Mouse (Mus musculus): ENCODE measurements at regions not wholly inside any gene's neighbourhood (a gene's known extent, or its start where the extent isn't known, plus 50 kb on each side); places are given as distances from the start of the nearest gene placed in this dataset.

DNA sequence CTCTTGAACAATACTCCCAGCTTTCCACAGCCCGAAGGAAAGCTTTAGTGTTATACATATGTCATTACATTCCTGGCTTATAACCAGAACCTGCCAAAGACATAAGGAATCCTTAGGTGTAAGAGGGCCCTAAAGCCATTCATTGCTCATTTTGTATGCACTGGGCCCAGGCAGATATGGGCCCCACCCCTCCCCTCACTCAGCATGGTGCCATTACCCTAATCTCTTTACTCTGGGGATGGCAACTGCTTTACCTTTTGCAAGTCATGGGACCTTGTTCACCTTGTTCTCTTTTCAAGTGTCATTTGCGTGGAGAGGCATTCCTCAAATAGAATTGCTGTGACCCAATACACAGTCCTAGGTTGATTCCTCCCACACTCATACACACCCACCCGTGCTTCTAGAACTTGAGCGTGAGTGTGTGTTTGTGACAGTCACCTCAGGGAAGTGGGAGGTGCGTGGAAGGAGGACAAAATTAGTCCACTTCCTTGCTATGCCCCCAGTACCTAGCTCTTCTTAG is 419.5 kb upstream of the Cdh4 start:
- no peak overlapping the region for H3K9ac ChIP-seq
- H3K4me3 ChIP-seq (ENCODE audit: low read depth, low read length) = no peak overlapping the region
- no peaks in the 10 kb centered on the region for H3K9me3 ChIP-seq (ENCODE audit: low read depth, low read length)
- no peak overlapping the region for H3K4me2 ChIP-seq
- TF ChIP-seq CTCF (IDR thresholded peaks at IDR 0.05; ENCODE audit: low read depth) = no peak
- no peaks in the 10 kb centered on the region for H3K36me3 ChIP-seq (ENCODE audit: insufficient read depth)
- H3K27ac ChIP-seq (ENCODE audit: low read depth) = no peak overlapping the region
- DNase-seq (no peak), ATAC-seq (ENCODE audit: insufficient read depth) (no peak)
- WGBS = 65% methylated on average over 5 of the region's 5 CpGs
- H3K4me1 ChIP-seq (ENCODE audit: insufficient read depth) = no peaks in the 10 kb centered on the region
- H3K27me3 ChIP-seq (ENCODE audit: insufficient read depth, low read length) = no peaks in the 10 kb centered on the region

DNA sequence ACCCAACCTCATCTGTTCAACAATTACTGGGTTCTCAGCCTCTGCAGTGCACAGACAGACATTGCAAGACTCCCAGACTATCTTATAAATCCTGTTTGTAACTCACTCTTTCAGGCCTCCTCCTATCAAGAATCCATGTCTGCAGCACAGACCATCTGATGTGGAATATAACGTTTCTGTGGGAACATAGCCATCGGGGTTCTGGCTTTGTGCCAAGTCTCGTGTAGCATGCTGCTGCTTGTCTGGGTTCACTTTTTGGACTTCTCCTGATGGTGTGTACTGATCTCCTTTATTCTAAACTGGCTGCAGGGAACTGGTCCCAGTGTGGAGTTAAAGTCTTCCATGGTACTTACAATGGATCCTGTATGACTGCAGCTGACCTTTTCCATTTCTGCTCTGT is 418.0 kb upstream of the Cdh4 start:
- no peaks in the 10 kb centered on the region for H3K4me1 ChIP-seq (ENCODE audit: insufficient read depth)
- WGBS = 28% methylated on average over 3 of the region's 3 CpGs
- no peak overlapping the region for H3K27ac ChIP-seq (ENCODE audit: low read depth)
- no peaks in the 10 kb centered on the region for H3K36me3 ChIP-seq (ENCODE audit: insufficient read depth)
- no peak overlapping the region for H3K9ac ChIP-seq
- DNase-seq = peak; percentile 74
- H3K9me3 ChIP-seq (ENCODE audit: low read depth, low read length) = no peaks in the 10 kb centered on the region
- no peak overlapping the region for H3K4me3 ChIP-seq (ENCODE audit: low read depth, low read length)
- no peak for TF ChIP-seq CTCF (IDR thresholded peaks at IDR 0.05; ENCODE audit: low read depth)
- peak; percentile 28; the same call in 1 of the 2 replicates for ATAC-seq (ENCODE audit: insufficient read depth)
- no peak overlapping the region for H3K4me2 ChIP-seq
- H3K27me3 ChIP-seq (ENCODE audit: insufficient read depth, low read length) = no peaks in the 10 kb centered on the region

DNA sequence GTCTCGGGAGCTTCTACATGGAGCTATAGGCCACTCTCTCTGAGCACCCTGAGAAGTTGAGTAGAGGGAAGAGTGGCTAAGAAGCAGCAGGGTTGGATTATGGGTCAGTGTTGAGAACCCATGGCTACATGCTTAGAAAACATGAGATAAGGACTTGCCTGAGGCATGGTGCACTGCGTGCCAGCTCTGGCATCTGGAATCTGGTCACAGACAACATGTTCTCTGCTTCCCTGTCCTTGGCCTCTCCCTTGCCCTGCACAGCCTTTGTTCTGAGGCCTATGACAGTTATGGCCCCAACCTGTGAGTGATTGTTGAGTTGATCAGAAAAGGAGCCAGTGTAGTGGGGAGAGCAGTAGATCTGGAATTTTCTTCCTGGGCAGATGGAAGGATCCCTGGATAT is 409.1 kb upstream of the Cdh4 start:
- 76% methylated on average over 2 of the region's 2 CpGs for WGBS
- DNase-seq = no peak
- TF ChIP-seq CTCF (IDR thresholded peaks at IDR 0.05; ENCODE audit: low read depth) = no peak

DNA sequence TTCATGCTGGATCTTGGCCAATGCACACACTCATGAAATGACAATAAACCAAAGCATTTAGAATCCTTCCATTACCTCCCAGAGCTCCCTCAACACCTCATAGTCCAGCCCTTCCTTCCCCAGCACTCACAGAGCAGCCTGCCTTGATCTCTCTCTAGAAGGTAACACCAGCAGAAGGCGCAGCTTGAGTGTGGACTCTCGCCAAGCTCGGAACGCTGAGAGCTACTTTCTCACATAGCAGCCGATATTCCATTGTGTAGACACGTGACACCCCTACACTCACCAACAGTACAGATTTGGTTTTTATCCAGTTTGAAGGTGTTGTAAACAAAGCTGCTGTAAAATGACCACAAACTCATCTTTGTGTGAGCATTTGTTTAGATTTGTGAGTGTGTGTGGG is 406.8 kb upstream of the Cdh4 start:
- DNase-seq = peak; percentile 35
- Histone ChIP-seq H3K4me3 (ENCODE audit: low read depth, low read length) (no peak overlapping the region), H3K27ac (ENCODE audit: low read depth) (no peak overlapping the region), H3K36me3 (ENCODE audit: insufficient read depth) (no peaks in the 10 kb centered on the region), H3K4me2 (no peak overlapping the region), H3K9ac (no peak overlapping the region), H3K4me1 (ENCODE audit: insufficient read depth) (no peaks in the 10 kb centered on the region), H3K27me3 (ENCODE audit: insufficient read depth, low read length) (no peaks in the 10 kb centered on the region), H3K9me3 (ENCODE audit: low read depth, low read length) (no peaks in the 10 kb centered on the region)
- 37% methylated on average over 6 of the region's 6 CpGs for WGBS
- ATAC-seq (ENCODE audit: insufficient read depth) = no peak
- TF ChIP-seq CTCF (IDR thresholded peaks at IDR 0.05; ENCODE audit: low read depth) = no peak

More for the DNA sequence above, 409.1 kb upstream of the Cdh4 start:
- H3K9ac ChIP-seq = no peak overlapping the region
- H3K4me1 ChIP-seq (ENCODE audit: insufficient read depth) = no peaks in the 10 kb centered on the region
- no peaks in the 10 kb centered on the region for H3K9me3 ChIP-seq (ENCODE audit: low read depth, low read length)
- H3K4me2 ChIP-seq = no peak overlapping the region
- no peak for ATAC-seq (ENCODE audit: insufficient read depth)
- no peaks in the 10 kb centered on the region for H3K36me3 ChIP-seq (ENCODE audit: insufficient read depth)
- no peak overlapping the region for H3K27ac ChIP-seq (ENCODE audit: low read depth)
- H3K4me3 ChIP-seq (ENCODE audit: low read depth, low read length) = no peak overlapping the region
- no peaks in the 10 kb centered on the region for H3K27me3 ChIP-seq (ENCODE audit: insufficient read depth, low read length)

DNA sequence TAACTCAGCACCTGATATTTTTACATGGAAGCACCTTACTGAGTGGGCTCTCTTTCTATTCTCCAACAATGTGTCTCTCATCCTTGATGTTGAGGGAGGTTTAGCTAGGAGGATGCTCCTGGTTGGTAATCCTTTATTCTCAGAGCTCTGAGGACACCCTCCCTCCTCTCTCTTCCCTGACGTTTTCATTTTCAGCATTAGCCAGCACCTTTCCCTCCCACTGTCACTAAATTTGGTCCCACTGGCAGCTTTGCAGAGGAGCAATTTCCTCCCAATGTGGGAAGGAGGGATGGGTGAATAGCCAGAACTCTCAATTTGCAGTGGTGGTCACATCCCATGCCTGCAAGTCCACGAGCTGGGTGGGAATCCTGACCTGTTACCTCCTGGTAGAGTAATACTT is 402.5 kb upstream of the Cdh4 start:
- Histone ChIP-seq H3K27ac (ENCODE audit: low read depth) (no peak overlapping the region), H3K4me3 (ENCODE audit: low read depth, low read length) (no peak overlapping the region), H3K9me3 (ENCODE audit: low read depth, low read length) (no peaks in the 10 kb centered on the region), H3K36me3 (ENCODE audit: insufficient read depth) (no peaks in the 10 kb centered on the region), H3K9ac (no peak overlapping the region), H3K27me3 (ENCODE audit: insufficient read depth, low read length) (no peaks in the 10 kb centered on the region), H3K4me2 (no peak overlapping the region), H3K4me1 (ENCODE audit: insufficient read depth) (no peaks in the 10 kb centered on the region)
- no peak for TF ChIP-seq CTCF (IDR thresholded peaks at IDR 0.05; ENCODE audit: low read depth)
- WGBS = 53% methylated on average over 2 of the region's 2 CpGs
- no peak for DNase-seq
- no peak for ATAC-seq (ENCODE audit: insufficient read depth)

DNA sequence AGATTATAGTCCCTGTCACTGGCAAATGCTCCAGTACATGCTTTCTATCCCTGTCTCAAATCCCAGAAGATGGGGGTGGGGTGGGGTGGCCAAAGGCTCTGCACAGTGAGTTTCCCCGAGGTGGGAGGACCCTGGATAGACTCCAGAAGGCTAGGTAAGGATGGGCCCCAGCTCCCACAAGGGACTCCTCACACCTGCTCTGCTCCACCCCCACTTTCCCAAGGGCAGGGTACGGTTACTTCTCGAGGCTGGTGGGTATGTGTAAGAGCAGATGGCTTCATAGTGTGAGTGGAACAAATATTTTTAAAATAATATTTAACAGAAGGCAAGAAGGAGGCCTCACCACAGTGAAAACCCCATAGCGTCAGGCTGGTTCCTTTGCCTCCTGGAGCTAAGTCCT is 398.6 kb upstream of the Cdh4 start:
- Histone ChIP-seq H3K27ac (ENCODE audit: low read depth) (no peak overlapping the region), H3K4me2 (no peak overlapping the region), H3K4me1 (ENCODE audit: insufficient read depth) (no peaks in the 10 kb centered on the region), H3K36me3 (ENCODE audit: insufficient read depth) (no peaks in the 10 kb centered on the region), H3K9ac (no peak overlapping the region), H3K4me3 (ENCODE audit: low read depth, low read length) (no peak overlapping the region), H3K27me3 (ENCODE audit: insufficient read depth, low read length) (no peaks in the 10 kb centered on the region), H3K9me3 (ENCODE audit: low read depth, low read length) (no peaks in the 10 kb centered on the region)
- WGBS = 59% methylated on average over 4 of the region's 4 CpGs
- no peak for DNase-seq
- ATAC-seq (ENCODE audit: insufficient read depth) = no peak
- TF ChIP-seq CTCF (IDR thresholded peaks at IDR 0.05; ENCODE audit: low read depth) = no peak

DNA sequence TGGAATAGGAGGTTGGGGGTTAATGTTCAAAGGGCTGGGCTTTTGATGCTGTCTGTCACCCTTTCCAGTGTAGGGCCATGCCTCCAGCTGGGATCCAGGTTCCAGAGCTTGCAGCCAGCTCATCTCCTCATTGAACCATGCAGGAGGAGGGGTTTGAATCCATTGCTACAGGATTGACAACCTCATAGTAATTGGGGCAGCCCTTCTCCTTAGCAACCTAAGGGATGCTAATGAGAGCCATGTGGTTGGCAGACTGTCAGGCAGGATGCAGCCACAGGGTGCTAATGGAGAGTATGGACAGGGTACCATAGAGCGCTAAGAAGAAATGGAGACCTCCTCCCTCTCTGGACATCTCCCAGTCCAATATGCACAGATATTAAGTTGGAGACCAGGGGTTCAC is 396.9 kb upstream of the Cdh4 start:
- Histone ChIP-seq H3K4me1 (ENCODE audit: insufficient read depth) (no peaks in the 10 kb centered on the region), H3K4me2 (no peak overlapping the region), H3K27ac (ENCODE audit: low read depth) (no peak overlapping the region), H3K36me3 (ENCODE audit: insufficient read depth) (no peaks in the 10 kb centered on the region), H3K9ac (no peak overlapping the region), H3K27me3 (ENCODE audit: insufficient read depth, low read length) (no peaks in the 10 kb centered on the region), H3K9me3 (ENCODE audit: low read depth, low read length) (no peaks in the 10 kb centered on the region), H3K4me3 (ENCODE audit: low read depth, low read length) (no peak overlapping the region)
- TF ChIP-seq CTCF (IDR thresholded peaks at IDR 0.05; ENCODE audit: low read depth) = no peak
- no peak for ATAC-seq (ENCODE audit: insufficient read depth)
- DNase-seq = no peak
- 69% methylated on average over 1 of the region's 1 CpGs for WGBS

DNA sequence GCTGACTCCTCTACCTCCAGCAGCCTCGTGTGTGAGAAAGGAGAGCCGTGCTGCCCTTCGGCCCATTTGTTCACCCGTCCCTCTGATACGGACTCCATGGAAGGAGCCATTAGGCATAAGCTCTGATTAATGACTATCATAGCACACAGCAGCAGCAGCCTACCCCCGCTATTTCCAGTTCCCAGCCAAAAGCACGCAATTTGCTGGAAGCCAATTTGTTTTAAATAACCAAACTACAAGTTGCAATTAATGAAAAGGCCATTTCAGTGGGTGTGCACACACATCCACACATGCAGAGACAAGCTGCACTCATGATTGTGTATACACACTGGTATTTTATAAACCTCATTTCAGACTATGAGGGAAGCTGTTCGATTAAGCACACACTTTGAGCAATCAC is 387.8 kb upstream of the Cdh4 start:
- Histone ChIP-seq H3K4me1 (ENCODE audit: insufficient read depth) (no peaks in the 10 kb centered on the region), H3K4me2 (no peak overlapping the region), H3K27ac (ENCODE audit: low read depth) (no peak overlapping the region), H3K27me3 (ENCODE audit: insufficient read depth, low read length) (no peaks in the 10 kb centered on the region), H3K4me3 (ENCODE audit: low read depth, low read length) (no peak overlapping the region), H3K36me3 (ENCODE audit: insufficient read depth) (no peaks in the 10 kb centered on the region), H3K9ac (no peak overlapping the region), H3K9me3 (ENCODE audit: low read depth, low read length) (no peaks in the 10 kb centered on the region)
- ATAC-seq (ENCODE audit: insufficient read depth) = no peak
- 57% methylated on average over 8 of the region's 8 CpGs for WGBS
- no peak for DNase-seq
- no peak for TF ChIP-seq CTCF (IDR thresholded peaks at IDR 0.05; ENCODE audit: low read depth)
